Mouse (Mus musculus) hindbrain, embryonic 14.5 days (tissue): Measurements from ENCODE around the gene Cpa4. TPM values are rescaled to one million over a fixed set of nuclear protein-coding genes. Genes with fewer than 3 reads are reported as not detected.
A peak's percentile ranks its signal among the peaks of the same experiment; 100 is the strongest.

Source experiments
- ATAC-seq: fragments of 200-750 bp; cut with Nextera tagmentation; 2 replicates; pipeline ENCODE4 v1.8.0; 2017; ENCODE audit warnings: moderate number of reproducible peaks, mild to moderate bottlenecking, moderate TSS enrichment, moderate library complexity; ENCODE audit not compliant: low FRiP score
- DNase-seq: peaks from one replicate; pipeline ENCODE4 v3.0.0-alpha.2; 2015; ENCODE audit warnings: low spot score
- H3K27ac ChIP-seq: fragments of 300-500 bp; sonication (generic); 2 replicates; pipeline ENCODE4 v1.5.1; 2014; ENCODE audit warnings: mild to moderate bottlenecking, moderate library complexity
- H3K27me3 ChIP-seq: fragments of 300-500 bp; sonication (generic); 2 replicates; pipeline ENCODE4 v1.6.1; 2014; ENCODE audit warnings: mild to moderate bottlenecking, low read length, mixed read lengths; ENCODE audit not compliant: control insufficient read depth, insufficient read depth
- H3K36me3 ChIP-seq: fragments of 300-500 bp; sonication (generic); replicated peaks from 2 replicates; pipeline ENCODE4 v1.6.1; 2014; ENCODE audit not compliant: control insufficient read depth, insufficient read depth
- H3K4me1 ChIP-seq: fragments of 300-500 bp; sonication (generic); replicated peaks from 2 replicates; pipeline ENCODE4 v1.6.1; 2014; ENCODE audit warnings: antibody characterized with exemption, low read length, mixed read lengths; ENCODE audit not compliant: control insufficient read depth, insufficient read depth
- H3K4me2 ChIP-seq: fragments of 300-500 bp; sonication (generic); replicated peaks from 2 replicates; pipeline ENCODE4 v1.6.1; 2014; ENCODE audit warnings: mild to moderate bottlenecking, moderate library complexity
- H3K4me3 ChIP-seq: fragments of 300-500 bp; sonication (generic); replicated peaks from 2 replicates; pipeline ENCODE4 v1.5.1; 2014; ENCODE audit warnings: mild to moderate bottlenecking, low read length
- H3K9ac ChIP-seq: fragments of 300-500 bp; sonication (generic); 2 replicates; pipeline ENCODE4 v1.6.1; 2014
- H3K9me3 ChIP-seq: fragments of 300-500 bp; sonication (generic); 2 replicates; pipeline ENCODE4 v1.6.1; 2016; ENCODE audit warnings: low read length; ENCODE audit not compliant: control insufficient read depth
- WGBS: fragments of 180-500 bp; shearing (Covaris S2); extraction: QIAGEN DNeasy Blood & Tissue Kit; methylation state at CpG from one replicate; pipeline ENCODE4 v1.1.7; 2014; 5-methylcytosine and 5-hydroxymethylcytosine counted together
- polyA plus RNA-seq: library from polyadenylated mRNA; unstranded; fragments of >200 nt; fragmentation: Nextera tagmentation; extraction: Ambion mirVana; gene quantifications from 2 replicates; pipeline ENCODE4 v1.2.1, GENCODE M21; 2014

Cpa4 gene
- polyA plus RNA-seq, 1 experiment from 2014 or later, result 1.2 TPM

GRCm38 (mm10) chr6:30541009-30541799 is 27.0 kb upstream of the Cpa4 start, which contains the start of gene Cpa2:
TSS of gene Cpa2 (plus strand) at chr6:30541582.
- WGBS, result 73% methylated on average over 11 of the region's 11 CpGs

GRCm38 (mm10) chr6:30542277-30542676 is 25.9 kb upstream of the Cpa4 start:
- WGBS, result 83% methylated on average over 6 of the region's 6 CpGs
- Histone ChIP-seq H3K4me3 (no peak overlapping the region), H3K9ac (no peak overlapping the region), H3K27ac (no peak overlapping the region), H3K27me3 (no peaks in the 10 kb centered on the region), H3K4me2 (no peak overlapping the region), H3K36me3 (no peaks in the 10 kb centered on the region), H3K9me3 (no peaks in the 10 kb centered on the region), H3K4me1 (peaks cover 21% of the 10 kb centered on the region)
- DNase-seq, result no peak
- ATAC-seq, result no peak

More at GRCm38 (mm10) chr6:30541009-30541799, 27.0 kb upstream of the Cpa4 start, which contains the start of gene Cpa2:
- ATAC-seq (no peak), DNase-seq (no peak)
- no peak within 1 kb of the TSS; the same call in 1 of the 2 replicates for H3K27ac ChIP-seq
- no peaks in the 10 kb centered on the region for H3K9me3 ChIP-seq
- H3K36me3 ChIP-seq, result no peaks in the 10 kb centered on the region
- H3K4me1 ChIP-seq, result peaks cover 11% of the 10 kb centered on the region; the same call in 1 of the 2 replicates
- H3K27me3 ChIP-seq, result no peaks in the 10 kb centered on the region
- no peak within 1 kb of the TSS for H3K4me3 ChIP-seq
- no peak within 1 kb of the TSS for H3K4me2 ChIP-seq
- H3K9ac ChIP-seq, result no peak within 1 kb of the TSS

- no peak overlapping the region for H3K4me3 ChIP-seq
- DNase-seq, result no peak
These were observed 25.1 kb upstream of the Cpa4 start for GRCm38 (mm10) chr6:30543077-30543476.

GRCm38 (mm10) chr6:30543851-30544250 is 24.3 kb upstream of the Cpa4 start:
- no peaks in the 10 kb centered on the region for H3K9me3 ChIP-seq
- no peaks in the 10 kb centered on the region for H3K27me3 ChIP-seq
- H3K4me2 ChIP-seq, result no peak overlapping the region
- no peak for ATAC-seq
- H3K36me3 ChIP-seq, result no peaks in the 10 kb centered on the region
- no peak overlapping the region for H3K27ac ChIP-seq
- no peak for DNase-seq
- no peak overlapping the region for H3K4me3 ChIP-seq
- H3K9ac ChIP-seq, result no peak overlapping the region
- WGBS, result 46% methylated on average over 8 of the region's 8 CpGs
- peaks cover 32% of the 10 kb centered on the region for H3K4me1 ChIP-seq

More at GRCm38 (mm10) chr6:30543077-30543476, 25.1 kb upstream of the Cpa4 start:
- Histone ChIP-seq H3K4me1 (peaks cover 26% of the 10 kb centered on the region), H3K4me2 (no peak overlapping the region), H3K27me3 (no peaks in the 10 kb centered on the region), H3K36me3 (no peaks in the 10 kb centered on the region), H3K27ac (no peak overlapping the region), H3K9me3 (no peaks in the 10 kb centered on the region), H3K9ac (no peak overlapping the region)
- ATAC-seq, result no peak
- WGBS, result 53% methylated on average over 12 of the region's 12 CpGs

GRCm38 (mm10) chr6:30545689-30546088 is 22.5 kb upstream of the Cpa4 start:
- Histone ChIP-seq H3K27me3 (no peaks in the 10 kb centered on the region), H3K9me3 (no peaks in the 10 kb centered on the region), H3K27ac (peak overlapping the region; percentile 94), H3K36me3 (no peaks in the 10 kb centered on the region), H3K4me3 (no peak overlapping the region), H3K9ac (no peak overlapping the region), H3K4me2 (no peak overlapping the region), H3K4me1 (peaks cover 39% of the 10 kb centered on the region)
- ATAC-seq (no peak), DNase-seq (no peak)
- 72% methylated on average over 7 of the region's 7 CpGs for WGBS

GRCm38 (mm10) chr6:30546571-30547273 is 21.4 kb upstream of the Cpa4 start:
- peak; percentile 68 for DNase-seq
- Histone ChIP-seq H3K4me2 (peak overlapping the region; percentile 53), H3K4me3 (peak overlapping the region; percentile 20), H3K36me3 (no peaks in the 10 kb centered on the region), H3K27ac (peak overlapping the region; percentile 94), H3K4me1 (peaks cover 39% of the 10 kb centered on the region), H3K9me3 (no peaks in the 10 kb centered on the region), H3K9ac (peak overlapping the region; percentile 54), H3K27me3 (no peaks in the 10 kb centered on the region)
- WGBS, result 7% methylated on average over 17 of the region's 17 CpGs
- peak; percentile 61 for ATAC-seq

- H3K9me3 ChIP-seq, result no peaks in the 10 kb centered on the region
- peak; percentile 44; the same call in 1 of the 2 replicates for ATAC-seq
- H3K4me2 ChIP-seq, result peak overlapping the region; percentile 53
- peak overlapping the region; percentile 54 for H3K9ac ChIP-seq
- H3K36me3 ChIP-seq, result no peaks in the 10 kb centered on the region
- peak overlapping the region; percentile 20 for H3K4me3 ChIP-seq
- DNase-seq, result peak; percentile 75
- peaks cover 39% of the 10 kb centered on the region for H3K4me1 ChIP-seq
- peak overlapping the region; percentile 94 for H3K27ac ChIP-seq
- WGBS, result 0% methylated on average over 17 of the region's 17 CpGs
- H3K27me3 ChIP-seq, result no peaks in the 10 kb centered on the region
These were observed 20.9 kb upstream of the Cpa4 start for GRCm38 (mm10) chr6:30547274-30547645.

- 21% methylated on average over 9 of the region's 9 CpGs for WGBS
- Histone ChIP-seq H3K4me2 (peak overlapping the region; percentile 17; the same call in 1 of the 2 replicates), H3K36me3 (no peaks in the 10 kb centered on the region), H3K4me3 (no peak overlapping the region), H3K4me1 (peaks cover 44% of the 10 kb centered on the region), H3K27me3 (no peaks in the 10 kb centered on the region), H3K9me3 (no peaks in the 10 kb centered on the region), H3K9ac (no peak overlapping the region), H3K27ac (peak overlapping the region; percentile 67)
- ATAC-seq (no peak), DNase-seq (no peak)
These were observed 20.4 kb upstream of the Cpa4 start for GRCm38 (mm10) chr6:30547656-30548306.

GRCm38 (mm10) chr6:30549231-30549761 is 18.9 kb upstream of the Cpa4 start:
- Histone ChIP-seq H3K27ac (peak overlapping the region; percentile 68), H3K27me3 (no peaks in the 10 kb centered on the region), H3K9me3 (no peaks in the 10 kb centered on the region), H3K4me2 (0 out of 2 replicates have a peak overlapping the region, but pooled peaks have one; percentile 17), H3K36me3 (no peaks in the 10 kb centered on the region), H3K4me1 (peaks cover 46% of the 10 kb centered on the region), H3K9ac (no peak overlapping the region), H3K4me3 (no peak overlapping the region)
- 18% methylated on average over 15 of the region's 15 CpGs for WGBS
- ATAC-seq (no peak), DNase-seq (no peak)
